Mouse (Mus musculus) liver, adult 2 months (tissue): ENCODE results near the gene Kirrel3. TPM values are rescaled to one million over a fixed set of nuclear protein-coding genes. Genes with fewer than 3 reads are reported as not detected.

Source experiments
- DNase-seq: peaks from one replicate; pipeline ENCODE4 v3.0.0-alpha.2; 2011; ENCODE audit warnings: low read depth, low spot score; ENCODE audit errors: extremely low read depth
- H3K27ac ChIP-seq: fragments of 200-500 bp; replicated peaks from 2 replicates; pipeline ENCODE4 v1.5.1; 2012; ENCODE audit warnings: low read depth, mild to moderate bottlenecking, control low read depth, inconsistent platforms, low read length; ENCODE audit not compliant: insufficient read depth
- H3K27me3 ChIP-seq: fragments of 200-500 bp; 2 replicates; pipeline ENCODE4 v1.6.1; 2012; ENCODE audit warnings: mild to moderate bottlenecking, moderate library complexity, low read length, inconsistent platforms; ENCODE audit not compliant: control insufficient read depth, insufficient read depth
- H3K36me3 ChIP-seq: fragments of 200-500 bp; 2 replicates; pipeline ENCODE4 v1.6.1; 2012; ENCODE audit warnings: low read length, inconsistent platforms; ENCODE audit not compliant: control insufficient read depth, insufficient read depth
- H3K4me1 ChIP-seq: fragments of 200-500 bp; 2 replicates; pipeline ENCODE4 v1.6.1; 2011; ENCODE audit warnings: low read length; ENCODE audit not compliant: control insufficient read depth, insufficient read depth
- H3K4me3 ChIP-seq: fragments of 200-500 bp; 2 replicates; pipeline ENCODE4 v1.5.1; 2011; ENCODE audit warnings: low read depth, mild to moderate bottlenecking, control low read depth, low read length, moderate library complexity; ENCODE audit not compliant: insufficient read depth
- H3K79me2 ChIP-seq: fragments of 200-500 bp; 2 replicates; pipeline ENCODE4 v1.6.1; 2012; ENCODE audit warnings: inconsistent platforms, mild to moderate bottlenecking, low read length, moderate library complexity; ENCODE audit not compliant: control insufficient read depth, insufficient read depth
- H3K9ac ChIP-seq: fragments of 200-500 bp; 2 replicates; pipeline ENCODE4 v1.6.1; 2012; ENCODE audit warnings: low read depth, mild to moderate bottlenecking, control low read depth, inconsistent platforms, low read length
- CTCF ChIP-seq: fragments of 200-500 bp; IDR thresholded peaks from 2 replicates; pipeline ENCODE4 v1.5.1; 2011; ENCODE audit warnings: low read depth, low read length, control low read depth
- POLR2A ChIP-seq: fragments of 200-500 bp; IDR thresholded peaks from 2 replicates; pipeline ENCODE4 v1.6.1; 2011; ENCODE audit warnings: low read length, control low read depth; ENCODE audit not compliant: insufficient read depth; ENCODE audit errors: extremely low read depth
- WGBS: fragments of 180-500 bp; shearing (Covaris S2); methylation state at CpG from one replicate; pipeline ENCODE4 v1.1.7; 2018; 5-methylcytosine and 5-hydroxymethylcytosine counted together
- polyA plus RNA-seq: library from polyadenylated mRNA; depleted of rRNA; stranded (reverse); fragments of >200 nt; gene quantifications from 2 replicates; pipeline ENCODE4 v1.2.3, GENCODE M21; 2012
- total RNA-seq: library from RNA; depleted of rRNA; stranded (reverse); fragments of >200 nt; gene quantifications from 2 replicates; pipeline ENCODE4 v1.2.3, GENCODE M21; 2014

Gene Kirrel3
- total and polyA plus RNA-seq, 2 experiments: 0.09 TPM; not detected in 1

GRCm38 (mm10) chr9:34714996-34715619 lies 229.4 kb downstream of the Kirrel3 start:
- H3K4me3 ChIP-seq: no peak overlapping the region
- no peak overlapping the region for H3K27ac ChIP-seq
- H3K27me3 ChIP-seq: no peaks in the 10 kb centered on the region
- no peaks in the 10 kb centered on the region for H3K4me1 ChIP-seq
- WGBS: 34% methylated on average over 3 of the region's 3 CpGs
- H3K79me2 ChIP-seq: no peaks in the 10 kb centered on the region
- no peak for DNase-seq
- TF ChIP-seq CTCF: no peak
- no peak for TF ChIP-seq POLR2A
- no peak overlapping the region for H3K9ac ChIP-seq
- no peaks in the 10 kb centered on the region for H3K36me3 ChIP-seq

DNA sequence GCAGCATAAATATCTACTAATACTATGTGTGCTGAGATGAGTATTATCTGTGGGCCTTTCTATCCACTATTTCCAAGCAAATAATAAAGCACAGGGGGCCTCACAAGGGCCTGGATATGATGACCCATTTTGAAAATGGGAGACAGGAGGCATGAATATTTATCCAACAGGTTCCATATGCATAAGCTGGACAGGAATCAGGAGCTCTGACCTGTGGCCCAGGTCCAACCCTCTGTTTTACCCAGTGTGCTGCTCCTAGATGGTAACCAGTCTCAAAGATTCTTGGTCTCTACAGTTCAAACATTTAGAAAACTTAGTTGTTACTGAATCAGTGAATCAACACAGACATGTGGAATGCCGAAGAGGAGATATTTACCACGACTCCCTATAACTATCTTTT lies 230.8 kb downstream of the Kirrel3 start:
- H3K9ac ChIP-seq: no peak overlapping the region
- H3K4me3 ChIP-seq: no peak overlapping the region
- TF ChIP-seq CTCF (no peak), POLR2A (no peak)
- no peak for DNase-seq
- H3K36me3 ChIP-seq: no peaks in the 10 kb centered on the region
- H3K27me3 ChIP-seq: no peaks in the 10 kb centered on the region
- no peak overlapping the region for H3K27ac ChIP-seq
- H3K4me1 ChIP-seq: peaks cover 2% of the 10 kb centered on the region; the same call in 1 of the 2 replicates
- no peaks in the 10 kb centered on the region for H3K79me2 ChIP-seq
- 73% methylated on average over 2 of the region's 2 CpGs for WGBS

DNA sequence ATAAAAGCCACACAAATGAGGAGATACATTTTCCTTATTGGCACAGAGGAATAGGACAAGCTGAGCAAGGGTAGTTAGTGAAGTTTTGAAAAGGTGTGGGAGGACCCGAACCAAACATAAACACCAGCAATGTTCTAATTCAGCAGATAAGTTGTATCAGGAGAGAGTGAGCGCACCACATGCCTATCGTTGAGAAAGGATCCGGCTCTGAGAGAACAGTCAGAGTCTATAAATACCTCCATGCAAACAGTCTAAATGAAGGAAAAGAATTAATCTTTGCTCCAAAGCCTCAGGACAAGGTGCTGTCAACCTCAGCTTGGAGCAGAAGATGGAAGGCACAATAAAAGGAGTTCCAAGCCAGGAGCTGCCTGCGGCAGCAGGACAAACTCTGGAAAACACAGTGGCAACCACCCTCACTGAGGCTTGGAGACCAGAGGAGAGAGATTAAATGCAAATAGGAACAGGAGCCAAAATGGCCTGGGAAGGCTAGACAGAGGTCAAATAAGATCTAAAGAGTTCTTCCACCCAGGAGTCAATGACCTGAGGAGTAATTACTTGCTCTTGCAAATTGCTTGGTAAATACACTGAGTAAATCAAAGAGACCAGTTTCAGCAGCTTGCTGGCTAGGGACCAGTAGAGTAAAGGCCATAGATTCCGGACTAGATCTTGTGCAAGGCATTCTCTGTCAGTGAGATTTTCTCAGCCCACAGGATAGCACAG lies 235.9 kb downstream of the Kirrel3 start:
- Histone ChIP-seq H3K36me3 (no peaks in the 10 kb centered on the region), H3K4me3 (no peak overlapping the region), H3K27ac (no peak overlapping the region), H3K9ac (no peak overlapping the region), H3K79me2 (no peaks in the 10 kb centered on the region), H3K27me3 (no peaks in the 10 kb centered on the region), H3K4me1 (peaks cover 2% of the 10 kb centered on the region; the same call in 1 of the 2 replicates)
- 32% methylated on average over 6 of the region's 6 CpGs for WGBS
- TF ChIP-seq CTCF (no peak), POLR2A (no peak)
- peak; percentile 62 for DNase-seq

- no peak for DNase-seq
- WGBS: 56% methylated on average over 5 of the region's 5 CpGs
Observed at GRCm38 (mm10) chr9:34722198-34722550, 236.5 kb downstream of the Kirrel3 start.

DNA sequence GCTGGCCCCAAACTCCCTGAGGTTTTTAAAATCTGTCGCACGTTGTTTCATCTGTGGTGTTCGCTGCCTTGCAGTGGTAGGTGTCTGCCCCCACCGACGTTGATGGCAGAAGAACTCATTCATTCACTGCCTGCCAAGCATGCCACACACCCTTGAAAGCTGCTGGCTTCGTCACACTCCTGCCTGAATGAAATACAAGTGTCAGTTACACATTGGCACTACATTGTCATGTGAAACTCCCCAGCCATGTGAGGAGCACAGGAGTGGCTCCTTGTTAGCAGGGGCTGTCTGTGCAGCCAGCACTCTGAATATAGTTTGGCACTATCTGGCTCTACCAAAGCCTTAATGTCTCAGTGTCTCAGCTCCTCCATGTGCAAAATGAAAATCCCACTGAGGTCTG lies 246.8 kb downstream of the Kirrel3 start:
- H3K27me3 ChIP-seq: peaks cover 3% of the 10 kb centered on the region; the same call in 1 of the 2 replicates
- no peak for DNase-seq
- no peak for TF ChIP-seq POLR2A
- TF ChIP-seq CTCF: no peak
- 78% methylated on average over 6 of the region's 6 CpGs for WGBS
- H3K36me3 ChIP-seq: no peaks in the 10 kb centered on the region
- H3K4me1 ChIP-seq: no peaks in the 10 kb centered on the region
- no peaks in the 10 kb centered on the region for H3K79me2 ChIP-seq
- H3K27ac ChIP-seq: no peak overlapping the region
- H3K9ac ChIP-seq: no peak overlapping the region
- H3K4me3 ChIP-seq: no peak overlapping the region

More at GRCm38 (mm10) chr9:34722198-34722550, 236.5 kb downstream of the Kirrel3 start:
- Histone ChIP-seq H3K27me3 (no peaks in the 10 kb centered on the region), H3K79me2 (no peaks in the 10 kb centered on the region), H3K9ac (no peak overlapping the region), H3K27ac (no peak overlapping the region), H3K36me3 (no peaks in the 10 kb centered on the region), H3K4me3 (no peak overlapping the region), H3K4me1 (peaks cover 2% of the 10 kb centered on the region; the same call in 1 of the 2 replicates)
- TF ChIP-seq POLR2A (no peak), CTCF (no peak)

- Histone ChIP-seq H3K27ac (no peak overlapping the region), H3K4me1 (no peaks in the 10 kb centered on the region), H3K27me3 (peaks cover 3% of the 10 kb centered on the region; the same call in 1 of the 2 replicates), H3K36me3 (no peaks in the 10 kb centered on the region), H3K79me2 (no peaks in the 10 kb centered on the region), H3K4me3 (no peak overlapping the region), H3K9ac (no peak overlapping the region)
- DNase-seq: no peak
- 77% methylated on average over 6 of the region's 6 CpGs for WGBS
- TF ChIP-seq CTCF: no peak
- TF ChIP-seq POLR2A: no peak
Observed at GRCm38 (mm10) chr9:34733579-34733978, 247.9 kb downstream of the Kirrel3 start.
